Mouse (Mus musculus) olfactory bulb, adult 2 months (tissue): ENCODE measurements around the gene Zmynd10.

ENCODE experiments used
- CTCF ChIP-seq: fragments of 200-500 bp; IDR thresholded peaks from 2 replicates; pipeline ENCODE4 v1.5.1; 2012; ENCODE audit warnings: low read depth, mild to moderate bottlenecking, low read length, moderate library complexity; ENCODE audit not compliant: insufficient read depth
- POLR2A ChIP-seq: fragments of 200-500 bp; IDR thresholded peaks from 2 replicates; pipeline ENCODE4 v1.6.1; 2012; ENCODE audit warnings: mild to moderate bottlenecking, low read depth, low read length, moderate library complexity; ENCODE audit not compliant: insufficient read depth

GRCm38 (mm10) chr9:107551890-107552355 lies 4.8 kb downstream of the Zmynd10 start:
- TF ChIP-seq CTCF (no peak), POLR2A (no peak)
